Mouse (Mus musculus): ENCODE measurements around the gene Rgs6.

- TF ChIP-seq CTCF (conservative IDR thresholded peaks at IDR 0.05; ENCODE audit: insufficient read depth, insufficient read length, low read depth, low read length) (no peak), POLR2A (IDR thresholded peaks at IDR 0.05; ENCODE audit: low read depth, low read length) (no peak)
Observed at GRCm38 (mm10) chr12:83077486-83077885, 489.4 kb downstream of the Rgs6 start.

Data from kidney, adult 2 months (tissue).